Mouse (Mus musculus): ENCODE results near the gene Ccpg1. TPM values are rescaled to one million over a fixed set of nuclear protein-coding genes. Genes with fewer than 3 reads are reported as not detected.

Gene Ccpg1
- polyA plus RNA-seq, 1 experiment from 2014 or later, result 17.1 TPM

GRCm38 (mm10) chr9:73063621-73064290, 78.5 kb downstream of the Ccpg1 start:
- WGBS, result 15% methylated on average over 15 of the region's 15 CpGs
- peak; percentile 70 for DNase-seq (ENCODE audit: low spot score)
- H3K27me3 ChIP-seq (replicated peaks; ENCODE audit: low read depth, poor library complexity, severe bottlenecking), result no peaks in the 10 kb centered on the region
- H3K4me1 ChIP-seq, result peaks cover 36% of the 10 kb centered on the region
- H3K27ac ChIP-seq (replicated peaks), result peak overlapping the region; percentile 72
- no peaks in the 10 kb centered on the region for H3K36me3 ChIP-seq (replicated peaks)
- no peaks in the 10 kb centered on the region for H3K9me3 ChIP-seq
- peak overlapping the region; percentile 43 for H3K4me3 ChIP-seq

Small RNA genes within 50 kb of the gene (microRNA-seq; reads per million reads assigned to microRNA genes)
- gene Gm27353, result not detected

Other genes with a start within 250 kb of the Ccpg1 start
- gene Prtg, start 178.6 kb upstream of the Ccpg1 start, polyA plus RNA-seq (2016; fragmentation: Nextera tagmentation; extraction: Ambion mirVana), result 9.5 and 15.1 TPM in 2 replicates
- gene Pygo1, start 59.8 kb upstream of the Ccpg1 start, polyA plus RNA-seq (2016; fragmentation: Nextera tagmentation; extraction: Ambion mirVana), result 6.5 and 7.3 TPM in 2 replicates
- 1.7 and 2.0 TPM in 2 replicates for gene Dyx1c1, start 26.6 kb upstream of the Ccpg1 start, polyA plus RNA-seq (2016; fragmentation: Nextera tagmentation; extraction: Ambion mirVana)
- not detected in 2 replicates for gene Gm44503, start 26.6 kb upstream of the Ccpg1 start, polyA plus RNA-seq (2016; fragmentation: Nextera tagmentation; extraction: Ambion mirVana)
- gene Ccpg1os, start within 50 bp of the Ccpg1 start, polyA plus RNA-seq (2016; fragmentation: Nextera tagmentation; extraction: Ambion mirVana), result 15.1 and 16.1 TPM in 2 replicates
- 15.0 and 17.4 TPM in 2 replicates for gene Pigb, start 54.9 kb downstream of the Ccpg1 start, polyA plus RNA-seq (2016; fragmentation: Nextera tagmentation; extraction: Ambion mirVana)
- gene Rab27a, start 59.4 kb downstream of the Ccpg1 start, polyA plus RNA-seq (2016; fragmentation: Nextera tagmentation; extraction: Ambion mirVana), result 3.0 and 5.3 TPM in 2 replicates
- 0.26 TPM in 1 of 2 replicates, not detected in the other for gene Khdc3, start 116.4 kb downstream of the Ccpg1 start, polyA plus RNA-seq (2016; fragmentation: Nextera tagmentation; extraction: Ambion mirVana)
- gene Gm20509, start 117.0 kb downstream of the Ccpg1 start, polyA plus RNA-seq (2016; fragmentation: Nextera tagmentation; extraction: Ambion mirVana), result not detected in 2 replicates
- 162 and 164 TPM in 2 replicates for gene Rsl24d1, start 128.0 kb downstream of the Ccpg1 start, polyA plus RNA-seq (2016; fragmentation: Nextera tagmentation; extraction: Ambion mirVana)

Measured in embryonic facial prominence, embryonic 10.5 days (tissue).